Mouse (Mus musculus) frontal cortex, postnatal 36 days (tissue): ENCODE data around the gene Hist2h3c2.
A peak's percentile ranks its signal among the peaks of the same experiment; 100 is the strongest.
"Not testable (repeated sequence)": the region's sequence is repeated elsewhere in the genome, so short reads cannot be mapped to it uniquely, and the experiment has no call there.

Experiments
- DNase-seq, 2 experiments: peaks; one replicate each; pipeline ENCODE4 v3.0.0; 2022; ENCODE audit warnings: low spot score in 2 of 2

Hist2h3c2 gene

DNA sequence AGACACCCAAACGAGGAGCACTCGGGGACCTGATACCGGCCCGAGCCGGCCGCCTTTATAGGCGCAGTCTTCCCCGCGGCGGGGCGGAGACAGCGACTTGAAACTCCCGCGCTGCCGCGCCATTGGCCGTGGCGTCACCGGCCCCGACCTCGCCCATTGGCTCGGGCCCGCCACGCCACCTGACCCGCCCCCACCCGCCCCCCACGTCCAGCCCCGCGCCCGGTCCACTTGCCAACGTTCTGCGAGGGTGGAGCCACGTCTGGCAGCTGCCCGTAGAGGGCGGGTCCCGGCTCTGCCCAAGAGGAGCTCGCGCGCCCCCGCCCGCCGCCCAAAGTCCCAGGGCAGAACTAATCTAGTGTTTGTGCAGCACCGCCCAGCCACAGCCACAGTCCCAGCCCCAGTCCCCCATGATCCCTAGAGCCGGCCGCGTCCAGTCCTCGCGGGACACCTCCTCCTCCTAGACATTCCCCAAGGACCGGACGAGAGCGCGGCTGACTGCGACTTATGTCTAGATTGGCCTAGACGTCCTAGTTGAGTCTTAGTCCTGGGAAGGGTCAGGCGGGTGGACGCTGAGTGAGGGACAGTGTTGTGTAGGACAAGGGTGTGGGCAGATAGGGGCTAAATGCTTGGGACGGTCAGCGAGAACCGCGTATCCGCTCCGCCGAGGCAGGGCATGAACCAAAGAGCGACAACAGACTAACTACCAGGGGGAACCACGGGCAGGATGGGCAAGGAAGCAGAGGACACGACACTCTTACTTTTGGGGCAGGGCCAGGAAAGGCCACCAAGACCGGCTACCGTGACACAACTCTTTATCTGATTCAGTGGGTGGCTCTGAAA is at the start of gene Hist2h3c2:
Gene Hist2h3c2 (minus strand): TSS at position 174 of the 840 bp plus-strand sequence.
- not testable (repeated sequence) for DNase-seq

DNA sequence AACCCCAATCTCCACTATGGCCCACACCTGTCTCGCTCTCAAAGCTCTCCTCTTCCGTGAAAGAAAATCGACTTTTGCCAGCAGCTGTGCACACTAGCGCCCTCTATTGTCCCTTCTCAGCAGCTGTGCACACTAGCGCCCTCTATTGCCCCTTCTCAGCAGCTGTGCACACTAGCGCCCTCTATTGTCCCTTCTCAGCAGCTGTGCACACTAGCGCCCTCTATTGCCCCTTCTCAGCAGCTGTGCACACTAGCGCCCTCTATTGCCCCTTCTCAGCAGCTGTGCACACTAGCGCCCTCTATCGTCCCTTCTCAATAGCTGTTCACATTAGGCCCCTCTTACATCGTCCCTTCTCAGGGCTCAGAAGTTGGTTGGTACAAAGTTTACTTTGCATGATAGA is 48.4 kb upstream of the Hist2h3c2 start:
- not testable (repeated sequence) for DNase-seq

DNA sequence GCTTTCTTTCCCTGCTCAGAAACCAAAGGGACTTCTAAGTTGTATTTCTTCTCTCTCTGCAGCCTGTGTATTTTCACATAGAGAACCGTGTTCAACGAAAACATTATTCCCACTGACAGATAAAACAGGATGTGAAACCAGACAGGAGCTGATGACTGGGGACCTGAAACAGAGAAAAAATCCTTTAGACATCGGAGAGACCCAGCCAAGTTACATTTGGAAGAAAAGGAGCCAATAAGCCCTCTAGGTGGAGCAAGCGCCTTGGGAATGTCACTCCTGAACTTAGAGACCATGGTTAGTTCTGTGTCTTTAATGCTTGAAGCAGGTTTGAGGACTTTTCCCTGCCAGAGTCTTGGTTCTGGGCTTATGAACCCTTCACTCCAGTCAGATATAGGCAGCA is 45.5 kb upstream of the Hist2h3c2 start:
- DNase-seq = peak in 1 of 2 experiments; percentile 60

DNA sequence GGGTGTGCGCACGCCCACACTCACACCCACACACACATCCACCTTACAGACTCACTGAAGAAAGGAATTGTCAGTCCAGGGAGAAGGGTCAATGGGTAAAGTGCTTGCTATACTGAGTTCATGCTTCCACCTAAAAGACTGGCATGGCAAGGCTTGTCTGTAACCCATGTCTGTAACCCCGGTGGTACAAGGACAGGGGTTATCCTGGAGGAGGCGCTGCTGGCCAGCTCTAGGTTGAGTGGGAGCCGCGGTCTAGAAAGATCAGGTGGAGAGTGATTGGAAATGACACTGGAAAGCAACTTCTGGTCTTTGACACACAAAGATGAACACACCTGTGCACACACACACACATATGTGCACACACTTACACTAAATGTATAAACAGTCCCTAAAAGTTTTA is 41.7 kb upstream of the Hist2h3c2 start:
- no peak for DNase-seq

DNA sequence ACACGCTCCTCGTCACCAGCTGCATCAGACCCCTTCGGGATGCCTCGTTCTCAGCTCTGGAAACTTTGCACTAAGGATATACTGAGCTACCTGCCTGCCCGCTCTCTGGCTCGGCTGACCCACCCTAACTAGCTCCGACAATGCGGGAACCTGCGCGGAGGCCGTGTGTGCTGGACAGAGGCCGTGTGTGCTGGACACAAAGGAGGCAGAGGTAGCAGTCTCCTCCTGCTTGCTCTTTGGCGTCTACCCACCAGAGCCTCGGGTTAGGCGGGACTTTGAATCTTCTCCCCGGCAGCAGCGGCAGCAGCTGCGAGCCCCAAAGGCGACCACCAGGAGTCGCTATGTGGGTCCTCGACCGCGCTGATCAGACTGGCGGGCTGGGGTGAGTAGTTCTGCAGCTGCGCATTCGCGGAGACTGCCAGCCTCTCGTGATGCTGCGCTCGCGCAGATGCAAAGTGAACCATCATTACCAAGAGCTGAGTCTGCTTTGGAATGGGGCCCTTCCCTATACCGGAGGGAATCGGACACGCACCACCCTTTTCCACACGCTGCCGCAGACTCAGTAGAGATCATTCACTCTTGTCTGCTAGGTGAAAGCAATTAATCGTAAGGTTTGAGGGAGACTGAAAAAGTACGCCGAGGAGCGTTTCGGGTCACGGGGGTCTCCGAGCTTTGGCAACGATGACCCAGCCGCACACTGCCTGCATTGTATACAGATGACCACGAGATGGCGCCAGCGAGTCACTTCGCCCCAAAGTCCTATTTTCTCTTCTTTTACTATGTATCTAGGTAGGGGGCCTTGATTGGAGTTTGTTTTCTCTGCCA is 39.1 kb upstream of the Hist2h3c2 start:
- DNase-seq = peak; percentile 92 to 94

DNA sequence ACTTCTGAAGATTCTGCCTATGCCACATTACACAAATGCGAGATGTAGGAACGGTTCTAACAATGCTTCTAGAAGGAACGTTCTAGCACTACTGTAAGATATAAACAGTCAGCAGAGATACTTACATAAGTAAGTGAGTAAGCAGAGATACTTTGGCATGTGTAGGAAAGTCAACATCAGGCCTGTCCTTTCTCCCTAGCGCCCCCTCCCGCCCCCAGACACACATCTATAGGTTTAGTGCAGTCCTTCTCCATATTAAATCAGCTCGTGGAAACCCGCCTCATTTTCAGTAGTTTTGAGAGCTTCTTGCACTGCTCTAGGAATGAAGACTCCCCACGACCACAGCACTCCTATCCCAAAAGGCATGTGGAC is 38.5 kb upstream of the Hist2h3c2 start:
- DNase-seq = peak in 1 of 2 experiments; percentile 46

DNA sequence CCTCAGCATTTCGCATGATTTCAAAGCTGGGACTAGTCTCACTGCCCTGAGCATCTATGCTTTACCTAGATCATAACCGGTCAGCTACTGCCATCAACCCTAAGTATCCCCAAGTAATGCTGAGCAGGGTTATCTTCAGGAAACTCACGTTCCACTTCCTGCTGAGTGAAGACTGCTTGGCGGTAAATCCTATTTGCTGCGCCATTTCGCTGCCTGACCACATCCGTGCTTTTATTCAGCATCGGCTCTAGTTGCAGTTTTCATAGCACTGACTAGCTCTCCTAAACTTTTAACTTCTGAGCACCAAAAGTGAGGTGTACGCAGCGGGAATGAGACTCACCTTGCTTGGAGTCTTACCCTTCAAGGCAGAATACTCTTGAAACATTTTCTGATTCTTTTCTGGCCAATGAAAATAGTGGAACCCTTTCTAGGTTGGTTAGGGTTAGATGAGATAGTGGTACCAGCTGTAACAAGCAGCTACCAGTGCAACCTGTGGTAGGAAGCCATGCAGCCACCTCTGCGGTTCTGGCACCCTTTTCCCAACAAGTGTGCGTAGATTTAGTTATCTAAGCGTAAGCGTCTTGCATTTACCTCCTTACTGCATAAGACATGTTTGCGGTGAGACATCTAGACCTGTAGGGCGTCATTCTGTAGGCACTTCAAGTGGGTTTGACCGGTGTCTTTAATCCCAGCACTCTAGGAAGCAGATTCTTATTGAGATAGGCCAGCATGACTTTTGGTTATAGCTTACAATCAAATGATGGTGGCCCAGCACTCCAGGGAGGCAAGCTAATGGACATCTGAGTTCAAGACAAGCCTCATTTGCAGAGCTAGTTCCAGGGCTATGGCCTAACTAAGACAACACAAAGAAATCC is 34.9 kb upstream of the Hist2h3c2 start:
- no peak for DNase-seq

DNA sequence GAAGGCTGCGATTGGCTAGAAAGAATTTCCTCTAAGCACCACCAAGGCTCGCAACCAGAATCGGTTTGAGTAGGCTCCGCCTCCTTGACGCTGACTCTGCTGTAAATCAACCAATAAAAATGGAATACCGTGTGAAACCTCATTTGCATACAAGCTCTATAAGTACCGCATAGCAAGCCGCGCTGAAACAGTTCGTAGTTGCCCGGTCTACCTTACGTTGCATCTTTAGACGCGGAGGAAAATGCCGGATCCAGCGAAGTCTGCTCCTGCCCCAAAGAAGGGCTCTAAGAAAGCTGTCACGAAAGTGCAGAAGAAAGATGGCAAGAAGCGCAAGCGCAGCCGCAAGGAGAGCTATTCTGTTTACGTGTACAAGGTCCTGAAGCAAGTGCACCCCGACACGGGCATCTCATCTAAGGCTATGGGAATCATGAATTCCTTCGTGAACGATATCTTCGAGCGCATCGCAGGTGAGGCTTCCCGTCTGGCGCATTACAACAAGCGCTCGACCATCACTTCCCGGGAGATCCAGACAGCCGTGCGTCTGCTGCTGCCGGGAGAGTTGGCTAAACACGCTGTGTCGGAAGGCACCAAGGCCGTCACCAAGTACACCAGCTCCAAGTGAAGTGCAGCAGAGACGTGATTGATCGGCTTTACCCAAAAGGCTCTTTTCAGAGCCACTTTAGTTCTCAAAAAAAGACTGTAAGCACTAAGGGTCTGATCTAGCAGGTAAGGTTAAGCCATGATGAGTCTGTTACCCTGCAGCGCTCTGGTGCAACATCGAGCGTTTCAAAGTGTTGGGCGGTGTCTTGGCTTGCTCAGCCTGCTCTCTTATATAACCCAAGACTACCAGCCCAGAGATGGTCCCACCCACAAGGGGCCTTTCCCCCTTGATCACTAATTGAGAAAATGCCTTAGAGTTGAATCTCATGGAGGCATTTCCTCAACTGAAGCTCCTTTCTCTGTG is 30.9 kb upstream of the Hist2h3c2 start, which contains the start of gene Hist2h2bb:
Gene Hist2h2bb (plus strand): TSS at position 242 of the 964 bp plus-strand sequence.
- DNase-seq = peak; percentile 95 to 98

DNA sequence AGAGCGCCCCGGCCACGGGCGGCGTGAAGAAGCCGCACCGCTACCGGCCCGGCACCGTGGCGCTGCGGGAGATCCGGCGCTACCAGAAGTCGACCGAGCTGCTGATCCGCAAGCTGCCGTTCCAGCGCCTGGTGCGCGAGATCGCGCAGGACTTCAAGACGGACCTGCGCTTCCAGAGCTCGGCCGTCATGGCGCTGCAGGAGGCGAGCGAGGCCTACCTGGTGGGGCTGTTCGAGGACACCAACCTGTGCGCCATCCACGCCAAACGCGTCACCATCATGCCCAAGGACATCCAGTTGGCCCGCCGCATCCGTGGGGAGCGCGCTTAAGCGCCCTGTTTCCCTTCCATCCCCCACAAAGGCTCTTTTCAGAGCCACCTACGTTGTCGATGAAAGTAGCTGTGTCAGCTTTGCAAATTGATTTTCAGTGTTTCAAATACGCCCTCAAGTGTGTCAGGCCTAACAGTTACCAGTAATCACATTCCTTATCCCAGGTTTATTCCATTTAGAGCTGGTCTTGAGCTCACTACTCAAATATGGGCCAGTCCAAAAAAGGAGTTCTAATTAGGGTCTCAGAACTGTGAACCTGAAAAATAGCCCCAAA is 29.9 kb upstream of the Hist2h3c2 start:
- DNase-seq = peak; percentile 36 to 56

DNA sequence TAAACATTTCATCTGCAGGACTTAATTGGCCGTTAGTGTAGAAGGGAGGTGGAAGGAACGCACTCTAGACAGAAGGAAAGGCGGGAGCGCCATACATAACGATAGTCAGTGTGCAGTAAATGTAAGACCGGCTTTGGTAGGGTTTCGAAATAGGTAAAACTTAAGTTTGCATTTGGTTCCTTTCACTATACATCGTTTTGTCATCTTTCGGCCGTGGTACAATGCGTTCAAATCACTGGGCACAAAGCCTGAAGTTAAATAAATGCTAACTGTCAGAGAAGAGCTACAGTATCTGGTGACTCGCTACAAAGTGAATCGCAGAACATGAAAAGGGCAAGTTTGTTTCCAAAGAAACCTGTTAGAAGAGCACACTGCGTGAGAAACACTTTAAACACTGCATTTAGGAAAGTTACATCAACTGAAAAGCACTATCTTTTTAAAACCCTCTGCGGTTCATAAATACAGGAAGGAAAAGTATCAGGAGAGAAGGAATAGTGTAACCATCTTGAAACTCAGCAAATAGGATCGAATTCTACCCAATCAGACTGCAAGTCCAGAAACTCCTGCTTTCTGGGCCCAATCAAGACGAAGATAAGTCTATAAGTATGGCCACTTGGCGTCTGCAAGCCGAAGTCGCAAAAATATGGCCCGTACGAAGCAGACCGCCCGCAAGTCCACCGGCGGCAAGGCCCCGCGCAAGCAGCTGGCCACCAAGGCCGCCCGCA is 29.3 kb upstream of the Hist2h3c2 start, which contains the start of gene Hist2h3b:
Gene Hist2h3b (plus strand): TSS at position 604 of the 725 bp plus-strand sequence.
- peak; percentile 85 to 90 for DNase-seq

DNA sequence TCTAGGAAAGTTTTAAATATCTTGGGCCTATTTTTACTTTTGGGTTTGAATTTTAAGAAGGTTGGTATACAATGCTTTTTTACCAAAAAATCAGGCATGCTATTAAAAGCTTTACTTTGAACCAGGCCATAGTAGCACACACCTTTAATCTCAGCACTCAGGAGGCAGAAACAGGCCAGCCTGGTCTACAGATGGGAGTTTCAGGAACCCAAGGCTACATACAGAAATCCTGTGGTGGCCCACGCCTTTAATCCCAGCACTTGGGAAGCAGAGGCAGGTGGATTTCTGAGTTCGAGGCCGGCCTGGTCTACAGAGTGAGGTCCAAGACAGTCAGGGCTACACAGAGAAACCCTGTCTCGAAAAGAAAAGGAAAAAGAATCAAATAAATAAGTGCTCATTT is 28.6 kb upstream of the Hist2h3c2 start:
- DNase-seq = no peak

DNA sequence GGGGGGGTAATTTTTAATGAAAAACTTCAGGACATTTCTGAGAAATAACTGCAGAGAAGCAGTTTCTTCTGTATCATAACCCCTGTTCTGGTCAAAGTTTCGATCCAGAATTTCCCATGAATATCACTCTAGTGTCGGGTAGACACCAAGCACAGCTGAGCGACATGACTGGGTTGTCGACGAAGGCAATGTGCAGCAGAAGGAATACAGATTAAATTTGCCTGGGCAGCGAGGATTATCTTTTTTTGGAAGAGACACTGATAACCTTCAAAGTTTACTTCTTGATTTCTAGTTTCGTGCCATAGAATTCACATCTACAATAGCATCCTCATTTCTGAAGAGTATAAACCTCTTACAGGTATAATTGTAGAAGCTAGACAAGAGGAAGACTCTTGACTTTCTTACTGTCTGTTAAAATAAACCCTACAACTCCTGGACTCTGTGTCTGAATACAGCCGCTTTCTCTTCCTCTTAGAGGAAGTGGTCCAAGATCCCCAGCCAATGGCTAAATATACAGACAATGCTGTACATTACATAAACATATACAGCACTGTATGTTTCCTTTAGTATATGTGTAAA is 27.3 kb upstream of the Hist2h3c2 start:
- no peak for DNase-seq

DNA sequence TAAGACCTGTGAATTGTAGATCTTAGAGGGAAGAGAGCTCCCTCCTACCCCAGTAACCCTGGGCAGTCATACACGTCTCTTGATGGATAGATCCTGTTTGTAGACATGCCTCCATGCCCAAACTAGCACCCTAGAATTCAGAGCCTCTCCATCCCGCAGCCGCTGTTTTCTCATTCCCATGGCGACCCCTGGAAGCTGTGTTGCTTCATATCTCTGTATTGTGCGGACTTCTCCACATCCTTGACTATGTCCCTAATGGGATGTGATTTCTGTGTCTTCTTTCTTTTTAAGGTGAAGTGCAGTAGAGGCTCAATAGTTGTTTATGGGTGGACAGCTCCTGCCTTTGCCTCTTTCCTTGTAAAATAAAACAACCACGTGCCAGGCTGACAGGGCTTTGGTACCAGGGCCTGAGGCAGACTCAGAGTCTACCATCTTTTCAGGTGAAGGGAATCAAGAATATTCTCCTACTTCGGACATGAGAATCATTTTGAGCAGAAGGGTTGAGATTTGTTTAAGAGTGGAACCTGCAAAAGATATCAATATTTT is 25.6 kb upstream of the Hist2h3c2 start:
- no peak for DNase-seq

DNA sequence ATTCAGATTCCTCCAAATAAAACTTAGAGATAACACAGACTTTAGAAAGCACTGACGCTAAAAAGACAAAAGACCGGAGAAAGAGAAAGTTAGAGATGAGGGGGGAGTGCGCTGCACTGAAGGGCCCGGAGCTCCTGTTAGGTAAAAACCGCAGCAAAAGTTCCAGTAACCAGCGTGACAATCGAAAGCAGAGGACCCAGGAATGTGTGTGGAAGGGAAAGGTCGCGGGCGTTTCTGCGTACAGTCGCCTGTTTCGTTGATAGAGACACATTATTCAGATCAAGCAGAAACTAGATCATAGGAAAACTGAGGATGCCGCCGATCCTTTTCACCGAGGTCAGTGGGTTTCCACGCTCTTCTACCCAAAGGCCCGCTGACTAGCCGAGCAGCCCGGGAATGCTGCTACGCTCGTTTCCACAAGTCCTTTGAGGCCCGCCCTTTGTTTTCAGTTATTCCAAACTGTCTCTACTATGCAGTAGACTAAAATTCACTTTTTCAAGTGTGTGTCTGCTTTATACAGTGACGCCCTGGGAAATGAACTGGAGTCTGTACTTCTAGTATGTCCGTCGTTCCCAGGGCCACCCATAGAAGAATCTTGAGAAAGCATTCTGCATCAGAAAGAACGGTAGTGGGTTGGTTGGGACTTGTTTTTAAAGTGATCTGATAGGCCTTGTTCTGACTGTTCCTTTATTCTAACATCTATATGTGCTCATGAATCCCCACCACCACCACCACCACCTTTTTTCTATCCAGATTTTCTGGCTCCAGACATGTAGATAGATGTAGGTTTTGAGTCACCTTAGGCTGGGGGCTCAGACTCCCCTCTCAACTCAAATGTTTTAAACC is 24.9 kb upstream of the Hist2h3c2 start:
- DNase-seq = peak; percentile 47 to 59

DNA sequence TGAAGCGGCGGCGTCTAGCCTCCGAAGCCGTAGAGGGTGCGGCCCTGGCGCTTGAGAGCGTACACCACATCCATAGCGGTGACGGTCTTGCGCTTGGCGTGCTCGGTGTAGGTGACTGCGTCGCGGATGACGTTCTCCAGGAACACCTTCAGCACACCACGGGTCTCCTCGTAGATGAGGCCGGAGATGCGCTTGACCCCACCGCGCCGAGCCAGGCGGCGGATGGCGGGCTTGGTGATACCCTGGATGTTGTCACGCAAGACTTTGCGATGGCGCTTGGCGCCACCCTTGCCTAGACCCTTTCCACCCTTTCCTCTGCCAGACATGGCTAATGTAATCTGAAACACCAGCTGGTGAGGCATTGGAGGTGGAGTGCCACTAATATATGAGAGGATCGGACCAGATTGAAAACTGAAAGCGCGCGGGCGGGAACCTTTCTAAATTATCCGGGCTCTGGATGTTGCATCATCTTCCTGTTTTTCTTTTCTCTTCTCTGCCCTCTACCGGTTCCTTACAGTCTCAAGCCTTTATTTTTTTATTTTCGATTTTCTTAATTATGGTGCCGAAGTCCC is 24.1 kb upstream of the Hist2h3c2 start, which contains the start of gene Hist2h4:
Gene Hist2h4 (minus strand): TSS at position 333 of the 572 bp plus-strand sequence.
- DNase-seq = peak; percentile 98 to 100

DNA sequence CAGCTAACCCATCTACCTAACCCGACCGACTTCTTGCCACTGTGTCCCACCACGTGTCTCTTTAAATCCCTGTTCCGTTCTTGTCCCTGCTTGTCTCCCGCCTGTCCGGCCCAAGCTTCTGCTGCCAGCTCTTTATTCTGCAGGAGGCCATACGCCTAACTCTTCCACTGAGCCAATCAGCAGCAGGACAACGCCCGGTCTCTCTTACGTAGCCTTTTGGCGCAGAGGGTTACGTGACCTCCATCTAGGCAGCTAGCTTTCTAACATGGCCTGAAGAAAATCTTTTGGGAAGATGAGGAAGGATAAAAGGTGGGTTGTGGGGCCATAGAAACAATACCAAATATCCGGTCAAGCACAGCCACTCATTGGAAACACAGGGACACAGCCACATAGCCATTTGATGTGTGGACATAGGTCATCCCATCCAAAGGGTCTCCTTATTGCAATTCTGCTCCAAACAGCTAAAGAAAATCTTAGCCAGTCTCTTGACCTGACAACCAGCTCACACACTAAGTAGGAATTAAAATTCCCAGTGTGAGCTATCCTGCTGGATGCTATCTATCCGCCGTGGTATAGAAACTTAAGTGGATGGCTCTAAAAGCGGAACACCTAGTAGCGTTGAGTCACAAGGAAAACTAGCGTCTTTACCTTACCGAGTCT is 23.4 kb upstream of the Hist2h3c2 start:
- peak; percentile 84 to 88 for DNase-seq

DNA sequence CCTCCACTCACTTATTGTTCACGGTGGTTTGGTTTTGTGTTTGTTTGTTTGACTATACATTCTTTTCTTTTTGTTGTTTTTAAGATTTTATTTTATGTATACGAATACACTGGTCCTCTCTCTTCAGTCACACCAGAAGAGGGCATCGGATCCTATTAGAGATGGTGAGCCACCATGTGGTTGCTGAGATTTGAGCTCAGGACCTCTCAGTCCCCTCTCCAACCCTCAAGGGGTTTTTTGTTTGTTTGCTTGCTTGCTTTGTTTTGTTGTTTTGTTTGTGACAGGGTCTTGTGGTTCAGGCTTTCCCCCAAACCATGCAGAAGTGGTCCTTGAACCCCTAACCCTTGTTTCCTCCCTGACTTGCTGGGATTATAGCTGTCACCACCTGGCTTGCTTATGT is 22.7 kb upstream of the Hist2h3c2 start:
- no peak for DNase-seq
